Mouse (Mus musculus) retina, postnatal 1 day (tissue): ENCODE measurements at regions not wholly inside any gene's neighbourhood (a gene's known extent, or its start where the extent isn't known, plus 50 kb on each side); places are given as distances from the start of the nearest gene placed in this dataset.

ENCODE experiments used
- DNase-seq: peaks from one replicate; pipeline ENCODE4 v3.0.0-alpha.2; 2012

GRCm38 (mm10) chr15:21656322-21656721, 892.5 kb upstream of the Cdh18 start:
- no peak for DNase-seq

- DNase-seq, result peak; percentile 7
Measured at GRCm38 (mm10) chr15:21664180-21664579, 884.6 kb upstream of the Cdh18 start.

GRCm38 (mm10) chr15:21669760-21670159, 879.1 kb upstream of the Cdh18 start:
- no peak for DNase-seq

GRCm38 (mm10) chr15:21684138-21684537, 864.7 kb upstream of the Cdh18 start:
- DNase-seq, result no peak
